Mouse (Mus musculus): ENCODE data around the gene Epor.

- TF ChIP-seq CTCF (IDR thresholded peaks at IDR 0.05; ENCODE audit: control insufficient read depth, insufficient read depth, low read length) (no peak), POLR2A (IDR thresholded peaks at IDR 0.05; ENCODE audit: borderline replicate concordance, control insufficient read depth, low read depth, low read length) (no peak)
Observed at GRCm38 (mm10) chr9:21948790-21949189, 14.5 kb downstream of the Epor start.
